Mouse (Mus musculus) embryonic fibroblast, embryonic 13.5 days (primary cell): ENCODE measurements around the gene Gna14.

Experiments used
- CTCF ChIP-seq: IDR thresholded peaks from 2 replicates; pipeline ENCODE4 v1.5.1; 2011; ENCODE audit warnings: mild to moderate bottlenecking, control low read depth, low read length, moderate library complexity, borderline replicate concordance; ENCODE audit not compliant: insufficient read depth
- POLR2A ChIP-seq: IDR thresholded peaks from 2 replicates; pipeline ENCODE4 v1.6.1; 2011; ENCODE audit warnings: low read depth, mild to moderate bottlenecking, control low read depth, low read length, moderate library complexity

- TF ChIP-seq CTCF (no peak), POLR2A (no peak)
Measured at GRCm38 (mm10) chr19:16529999-16530398, 94.4 kb downstream of the Gna14 start.
